Mouse (Mus musculus) lung, postnatal 0 days (tissue): Measurements from ENCODE around the gene Arfgap2. TPM values are rescaled to one million over a fixed set of nuclear protein-coding genes. Genes with fewer than 3 reads are reported as not detected.

ENCODE experiments used
- ATAC-seq: fragments of 200-750 bp; cut with Nextera tagmentation; 2 replicates; pipeline ENCODE4 v1.8.0; 2017; ENCODE audit warnings: moderate library complexity
- DNase-seq: peaks from one replicate; pipeline ENCODE4 v3.0.0-alpha.2; 2016; ENCODE audit warnings: low spot score
- H3K27ac ChIP-seq: fragments of 300-500 bp; sonication (generic); 2 replicates; pipeline ENCODE4 v1.5.1; 2014; ENCODE audit warnings: antibody characterized with exemption, mild to moderate bottlenecking, low read length, mixed read lengths
- H3K27me3 ChIP-seq: fragments of 300-500 bp; sonication (generic); replicated peaks from 2 replicates; pipeline ENCODE4 v1.6.1; 2014; ENCODE audit warnings: low read length, mixed read lengths; ENCODE audit not compliant: insufficient read depth
- H3K36me3 ChIP-seq: fragments of 300-500 bp; sonication (generic); 2 replicates; pipeline ENCODE4 v1.6.1; 2014; ENCODE audit warnings: low read length, mixed read lengths; ENCODE audit not compliant: insufficient read depth
- H3K4me1 ChIP-seq: fragments of 300-500 bp; sonication (generic); 2 replicates; pipeline ENCODE4 v1.6.1; 2014; ENCODE audit warnings: antibody characterized with exemption, low read depth, low read length, mixed read lengths; ENCODE audit not compliant: insufficient read depth
- H3K4me2 ChIP-seq: fragments of 300-500 bp; sonication (generic); replicated peaks from 2 replicates; pipeline ENCODE4 v1.6.1; 2014; ENCODE audit warnings: low read depth, mild to moderate bottlenecking, low read length, moderate library complexity, mixed read lengths
- H3K4me3 ChIP-seq: fragments of 300-500 bp; sonication (generic); 2 replicates; pipeline ENCODE4 v1.5.1; 2014; ENCODE audit warnings: low read depth, low read length
- H3K9ac ChIP-seq: fragments of 300-500 bp; sonication (generic); replicated peaks from 2 replicates; pipeline ENCODE4 v1.6.1; 2014; ENCODE audit warnings: low read depth, mild to moderate bottlenecking
- H3K9me3 ChIP-seq: fragments of 300-500 bp; sonication (generic); 2 replicates; pipeline ENCODE4 v1.6.1; 2016; ENCODE audit warnings: low read length, mixed read lengths
- CTCF ChIP-seq: IDR thresholded peaks from 2 replicates; pipeline ENCODE4 v1.5.1; 2016; ENCODE audit warnings: antibody characterized with exemption, mild to moderate bottlenecking
- EP300 ChIP-seq: IDR thresholded peaks from 2 replicates; pipeline ENCODE4 v1.6.1; 2016; ENCODE audit warnings: antibody characterized with exemption, mild to moderate bottlenecking, control low read depth
- WGBS: fragments of 180-500 bp; shearing (Covaris S2); extraction: QIAGEN DNeasy Blood & Tissue Kit; methylation state at CpG from one replicate; pipeline ENCODE4 v1.1.7; 2014; 5-methylcytosine and 5-hydroxymethylcytosine counted together
- polyA plus RNA-seq: library from polyadenylated mRNA; unstranded; fragments of >200 nt; fragmentation: Nextera tagmentation; extraction: Ambion mirVana; gene quantifications from 2 replicates; pipeline ENCODE4 v1.2.1, GENCODE M21; 2015

Arfgap2 gene
- polyA plus RNA-seq, 1 experiment from 2014 or later = 57.4 TPM

GRCm38 (mm10) chr2:91284375-91285199, 19.8 kb downstream of the Arfgap2 start:
- Histone ChIP-seq H3K4me2 (no peak overlapping the region), H3K27me3 (no peaks in the 10 kb centered on the region), H3K4me3 (no peak overlapping the region), H3K4me1 (no peaks in the 10 kb centered on the region), H3K9me3 (no peaks in the 10 kb centered on the region), H3K27ac (peak overlapping the region; percentile 11), H3K9ac (no peak overlapping the region), H3K36me3 (no peaks in the 10 kb centered on the region)
- ATAC-seq = peak; percentile 35; the same call in 1 of the 2 replicates
- no peak for TF ChIP-seq EP300
- no peak for TF ChIP-seq CTCF
- DNase-seq = peak; percentile 76
- 39% methylated on average over 13 of the region's 13 CpGs for WGBS

- WGBS = 16% methylated on average over 7 of the region's 7 CpGs
- peak; percentile 28; the same call in 1 of the 2 replicates for TF ChIP-seq EP300
- peak; percentile 92 for TF ChIP-seq CTCF
- no peak overlapping the region for H3K9ac ChIP-seq
- peak; percentile 90 for DNase-seq
- H3K27ac ChIP-seq = no peak overlapping the region
- no peaks in the 10 kb centered on the region for H3K36me3 ChIP-seq
- peak; percentile 27; the same call in 1 of the 2 replicates for ATAC-seq
- H3K4me3 ChIP-seq = no peak overlapping the region
- no peaks in the 10 kb centered on the region for H3K9me3 ChIP-seq
- no peaks in the 10 kb centered on the region for H3K4me1 ChIP-seq
- H3K27me3 ChIP-seq = no peaks in the 10 kb centered on the region
- no peak overlapping the region for H3K4me2 ChIP-seq
Observed at GRCm38 (mm10) chr2:91285885-91286505, 21.2 kb downstream of the Arfgap2 start.

DNA sequence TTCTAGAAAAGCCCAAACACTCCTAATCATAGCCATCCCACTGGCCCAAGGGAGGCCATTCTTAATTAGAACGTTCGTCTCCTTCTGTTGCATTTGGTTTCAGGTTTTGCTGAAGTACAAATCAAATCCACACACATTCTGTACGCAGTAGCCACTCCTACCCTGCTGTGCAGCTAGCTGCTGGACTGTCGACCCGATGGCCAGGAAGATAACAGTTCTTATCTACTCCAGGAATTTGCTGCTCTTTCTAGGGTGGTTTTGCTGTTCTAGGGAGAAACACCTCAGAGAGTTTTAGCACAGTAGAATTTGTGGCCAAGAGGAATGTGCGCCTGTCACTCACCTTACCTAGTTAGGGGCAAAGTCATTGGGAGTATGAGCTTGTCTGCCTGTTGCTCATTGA, 22.8 kb downstream of the Arfgap2 start:
- TF ChIP-seq CTCF = no peak
- TF ChIP-seq EP300 = no peak
- Histone ChIP-seq H3K36me3 (no peaks in the 10 kb centered on the region), H3K4me3 (no peak overlapping the region), H3K9me3 (no peaks in the 10 kb centered on the region), H3K4me1 (no peaks in the 10 kb centered on the region), H3K4me2 (no peak overlapping the region), H3K27me3 (no peaks in the 10 kb centered on the region), H3K9ac (no peak overlapping the region), H3K27ac (no peak overlapping the region)
- DNase-seq = no peak
- 31% methylated on average over 6 of the region's 6 CpGs for WGBS
- no peak for ATAC-seq

DNA sequence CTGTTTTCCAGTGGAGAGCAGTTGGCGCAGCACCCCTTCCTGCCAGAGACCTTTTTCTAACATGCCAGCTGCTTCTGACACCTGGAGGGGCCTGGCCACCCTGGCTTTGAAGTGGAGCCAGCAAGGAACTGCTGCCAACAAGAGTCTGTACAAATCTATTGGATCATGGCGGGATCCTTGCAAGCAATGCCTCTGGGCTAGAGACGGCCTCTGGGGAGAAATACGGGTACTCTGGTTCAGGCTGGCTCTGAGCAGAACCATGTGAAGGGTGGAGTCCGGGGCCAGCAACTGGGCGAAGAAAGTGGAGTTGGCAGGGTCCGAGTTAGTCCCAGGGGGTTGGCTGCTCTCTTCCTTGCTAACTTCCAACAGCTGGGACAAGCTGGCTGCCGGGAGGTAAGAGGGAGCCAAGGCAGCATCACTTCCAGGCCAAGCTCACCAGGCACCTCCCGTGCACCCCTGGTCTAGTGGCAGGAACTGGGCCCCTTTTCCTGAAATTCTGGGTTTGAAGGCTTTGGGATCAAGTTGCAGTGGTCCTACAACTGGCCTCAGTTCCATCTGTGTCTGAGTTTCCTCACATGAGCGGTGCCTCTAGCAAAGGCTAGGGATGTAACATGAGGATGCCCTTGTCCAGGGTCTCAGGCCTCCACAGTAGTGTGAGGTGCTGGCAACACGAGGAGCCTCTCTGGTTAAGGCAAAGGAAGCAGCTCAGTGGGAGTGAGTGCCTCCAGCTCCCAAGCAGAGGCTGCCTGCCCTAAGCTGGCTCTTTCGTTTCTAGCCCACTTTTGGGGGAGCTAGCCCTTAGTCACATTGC, 26.6 kb downstream of the Arfgap2 start:
- DNase-seq = peak; percentile 53
- H3K27ac ChIP-seq = peak overlapping the region; percentile 47

DNA sequence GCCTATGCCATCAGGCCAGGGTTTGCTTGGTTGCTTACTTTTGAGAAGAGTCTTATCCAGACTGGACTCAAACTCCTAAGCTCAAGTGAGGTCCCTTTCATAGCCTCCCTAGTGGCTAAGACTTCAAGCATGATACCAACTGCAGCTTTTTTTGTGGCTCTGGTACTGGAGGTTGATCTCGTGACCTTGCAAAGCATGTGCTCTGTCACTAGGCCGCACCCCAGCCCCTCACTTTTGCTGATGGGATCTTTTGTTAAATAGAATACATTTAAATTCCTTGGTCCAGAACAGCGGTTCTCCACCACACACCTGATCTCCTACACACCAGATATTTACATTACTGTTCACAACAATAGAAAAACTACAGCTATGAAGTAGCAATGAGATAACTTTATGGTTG, 29.5 kb downstream of the Arfgap2 start:
- Histone ChIP-seq H3K9ac (no peak overlapping the region), H3K4me3 (no peak overlapping the region), H3K27me3 (no peaks in the 10 kb centered on the region), H3K9me3 (no peaks in the 10 kb centered on the region), H3K36me3 (no peaks in the 10 kb centered on the region), H3K4me2 (no peak overlapping the region), H3K27ac (no peak overlapping the region), H3K4me1 (no peaks in the 10 kb centered on the region)
- ATAC-seq = no peak
- 93% methylated on average over 3 of the region's 3 CpGs for WGBS
- TF ChIP-seq CTCF (no peak), EP300 (no peak)
- DNase-seq = no peak

More for the DNA sequence above, 26.6 kb downstream of the Arfgap2 start:
- no peaks in the 10 kb centered on the region for H3K27me3 ChIP-seq
- no peak overlapping the region for H3K4me3 ChIP-seq
- TF ChIP-seq CTCF (no peak), EP300 (no peak)
- peak; percentile 68 for ATAC-seq
- no peak overlapping the region for H3K4me2 ChIP-seq
- H3K4me1 ChIP-seq = no peaks in the 10 kb centered on the region
- WGBS = 33% methylated on average over 12 of the region's 12 CpGs
- H3K36me3 ChIP-seq = no peaks in the 10 kb centered on the region
- H3K9ac ChIP-seq = no peak overlapping the region
- H3K9me3 ChIP-seq = no peaks in the 10 kb centered on the region

GRCm38 (mm10) chr2:91295895-91296294, 31.1 kb downstream of the Arfgap2 start:
- Histone ChIP-seq H3K9ac (no peak overlapping the region), H3K4me3 (no peak overlapping the region), H3K4me2 (no peak overlapping the region), H3K27me3 (no peaks in the 10 kb centered on the region), H3K4me1 (no peaks in the 10 kb centered on the region), H3K27ac (no peak overlapping the region), H3K36me3 (no peaks in the 10 kb centered on the region), H3K9me3 (no peaks in the 10 kb centered on the region)
- TF ChIP-seq CTCF = no peak
- no peak for TF ChIP-seq EP300
- ATAC-seq = no peak
- WGBS = 90% methylated on average over 5 of the region's 5 CpGs
- DNase-seq = no peak
